Mouse (Mus musculus): ENCODE results near the gene Il10ra.

- TF ChIP-seq CTCF (IDR thresholded peaks at IDR 0.05; ENCODE audit: low read depth) (no peak), EP300 (optimal IDR thresholded peaks at IDR 0.05) (no peak)
These were observed 37.9 kb upstream of the Il10ra start for GRCm38 (mm10) chr9:45306746-45307410.
